Mouse (Mus musculus) forebrain, embryonic 11.5 days (tissue): ENCODE results near the gene Acad8. TPM values are rescaled to one million over a fixed set of nuclear protein-coding genes. Genes with fewer than 3 reads are reported as not detected.

Experiments
- ATAC-seq: fragments of 200-750 bp; cut with Nextera tagmentation; replicated peaks from 2 replicates; pipeline ENCODE4 v1.8.0; 2017; ENCODE audit warnings: moderate TSS enrichment; ENCODE audit not compliant: low FRiP score
- DNase-seq: peaks from one replicate; pipeline ENCODE4 v3.0.0-alpha.2; 2017; ENCODE audit warnings: low spot score
- H3K27ac ChIP-seq: fragments of 300-500 bp; sonication (generic); 2 replicates; pipeline ENCODE4 v1.5.1; 2014; ENCODE audit warnings: low read depth, low read length
- H3K27me3 ChIP-seq: fragments of 300-500 bp; sonication (generic); 2 replicates; pipeline ENCODE4 v1.6.1; 2014; ENCODE audit warnings: mild to moderate bottlenecking, low read length, mixed read lengths; ENCODE audit not compliant: control insufficient read depth, insufficient read depth
- H3K36me3 ChIP-seq: fragments of 300-500 bp; sonication (generic); 2 replicates; pipeline ENCODE4 v1.6.1; 2014; ENCODE audit warnings: mild to moderate bottlenecking, low read length, moderate library complexity, mixed read lengths; ENCODE audit not compliant: control insufficient read depth, insufficient read depth
- H3K4me1 ChIP-seq: fragments of 300-500 bp; sonication (generic); replicated peaks from 2 replicates; pipeline ENCODE4 v1.6.1; 2014; ENCODE audit warnings: low read length, mixed read lengths; ENCODE audit not compliant: control insufficient read depth, insufficient read depth
- H3K4me2 ChIP-seq: fragments of 300-500 bp; sonication (generic); 2 replicates; pipeline ENCODE4 v1.6.1; 2014; ENCODE audit warnings: low read depth, mild to moderate bottlenecking, low read length, moderate library complexity, mixed read lengths; ENCODE audit not compliant: severe bottlenecking
- H3K4me3 ChIP-seq: fragments of 300-500 bp; sonication (generic); 2 replicates; pipeline ENCODE4 v1.5.1; 2014; ENCODE audit warnings: low read depth, low read length
- H3K9ac ChIP-seq: fragments of 300-500 bp; sonication (generic); 2 replicates; pipeline ENCODE4 v1.6.1; 2014; ENCODE audit warnings: low read length
- H3K9me3 ChIP-seq: fragments of 300-500 bp; sonication (generic); 2 replicates; pipeline ENCODE4 v1.6.1; 2016; ENCODE audit warnings: low read length, mixed read lengths; ENCODE audit not compliant: control insufficient read depth
- WGBS: fragments of 180-500 bp; shearing (Covaris S2); extraction: QIAGEN DNeasy Blood & Tissue Kit; methylation state at CpG from one replicate; pipeline ENCODE4 v1.1.7; 2014; 5-methylcytosine and 5-hydroxymethylcytosine counted together
- polyA plus RNA-seq: library from polyadenylated mRNA; unstranded; fragments of >200 nt; fragmentation: Nextera tagmentation; extraction: Ambion mirVana; gene quantifications from 2 replicates; pipeline ENCODE4 v1.2.1, GENCODE M21; 2014

The Acad8 gene
- 38.2 and 43.6 TPM in 2 replicates for polyA plus RNA-seq

DNA sequence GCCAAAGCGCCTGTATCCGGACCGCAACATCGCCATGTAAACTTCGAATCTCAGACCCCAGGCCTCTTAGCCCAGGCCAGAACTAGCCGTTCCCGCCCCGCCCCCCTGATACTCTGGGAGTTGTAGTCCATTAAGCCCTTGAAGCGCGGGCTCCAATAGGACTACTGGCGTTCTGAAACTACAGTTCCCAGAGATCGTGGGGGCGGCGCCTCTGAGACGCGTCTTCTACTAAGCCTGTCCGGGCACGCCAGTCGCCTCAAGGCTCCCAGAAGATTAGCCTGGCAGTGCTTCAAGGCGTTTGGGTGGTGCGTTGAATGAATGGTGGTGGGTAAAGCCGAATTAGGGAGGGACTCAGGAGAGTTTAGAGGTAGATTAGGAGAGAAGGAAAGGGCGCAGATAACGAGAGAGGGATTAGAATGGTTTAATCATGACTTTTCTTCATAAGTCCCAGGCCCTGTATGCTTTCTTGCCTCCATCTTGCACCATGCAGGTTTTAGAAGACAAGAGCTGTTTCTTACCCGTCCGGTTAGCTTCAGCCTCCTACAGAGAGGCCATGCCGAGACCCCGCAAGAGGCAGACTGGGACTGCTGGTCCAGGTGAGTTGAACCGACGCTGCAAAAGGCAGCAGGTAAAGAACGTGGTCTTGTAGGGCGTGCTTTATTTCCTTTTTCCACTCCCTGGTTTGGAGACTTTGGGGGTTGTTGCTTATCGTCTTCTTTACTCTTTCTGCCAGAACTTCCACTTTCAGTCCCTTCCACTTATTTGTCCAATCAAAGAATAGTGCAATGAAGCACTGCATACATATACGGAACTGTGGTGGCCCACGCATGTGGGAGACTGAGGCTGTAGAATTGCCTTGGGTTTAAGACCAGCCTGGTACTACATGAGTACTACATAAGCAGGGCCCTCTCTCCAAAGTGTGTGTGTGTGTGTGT lies at the start of gene Acad8, which contains the start of gene Thyn1:
Gene Acad8, minus strand, starts transcription at position 106 of the 935 bp plus-strand sequence.
Gene Thyn1, plus strand, starts transcription at position 250 of the 935 bp plus-strand sequence.
- no peaks in the 10 kb centered on the region for H3K27me3 ChIP-seq
- ATAC-seq: peak; percentile 100
- no peaks in the 10 kb centered on the region for H3K36me3 ChIP-seq
- peak; percentile 97 for DNase-seq
- no peaks in the 10 kb centered on the region for H3K9me3 ChIP-seq
- 2% methylated on average over 35 of the region's 35 CpGs for WGBS
- no peak within 1 kb of the TSS for H3K27ac ChIP-seq
- H3K4me3 ChIP-seq: peak within 1 kb of the TSS; percentile 66
- H3K4me1 ChIP-seq: peaks cover 5% of the 10 kb centered on the region; the same call in 1 of the 2 replicates
- H3K4me2 ChIP-seq: peak within 1 kb of the TSS; percentile 62
- H3K9ac ChIP-seq: peak within 1 kb of the TSS; percentile 86

DNA sequence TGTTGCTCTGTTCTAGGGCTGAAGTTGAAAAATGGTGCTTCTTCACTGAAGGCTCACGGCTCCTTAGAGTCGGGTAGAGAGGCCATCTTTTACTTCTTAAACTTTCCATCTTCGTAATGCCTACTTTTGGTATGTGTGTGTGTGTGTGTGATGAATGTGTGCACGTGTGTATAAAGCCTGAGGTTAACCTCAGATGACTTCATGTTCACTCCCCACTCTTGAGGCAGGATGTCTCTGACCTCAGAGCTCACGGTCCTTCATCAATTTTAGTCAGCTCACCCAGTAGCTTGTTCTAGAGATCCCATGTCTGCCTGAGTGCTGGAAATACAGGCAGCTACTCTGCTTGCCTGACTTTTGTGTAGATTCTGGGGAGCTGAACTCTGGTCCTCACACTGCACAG lies 44.5 kb upstream of the Acad8 start:
- Histone ChIP-seq H3K4me3 (no peak overlapping the region), H3K27me3 (no peaks in the 10 kb centered on the region), H3K27ac (no peak overlapping the region), H3K9ac (no peak overlapping the region), H3K4me1 (no peaks in the 10 kb centered on the region), H3K9me3 (no peaks in the 10 kb centered on the region), H3K4me2 (no peak overlapping the region), H3K36me3 (peaks cover 5% of the 10 kb centered on the region)
- 92% methylated on average over 5 of the region's 5 CpGs for WGBS
- ATAC-seq (no peak), DNase-seq (no peak)

DNA sequence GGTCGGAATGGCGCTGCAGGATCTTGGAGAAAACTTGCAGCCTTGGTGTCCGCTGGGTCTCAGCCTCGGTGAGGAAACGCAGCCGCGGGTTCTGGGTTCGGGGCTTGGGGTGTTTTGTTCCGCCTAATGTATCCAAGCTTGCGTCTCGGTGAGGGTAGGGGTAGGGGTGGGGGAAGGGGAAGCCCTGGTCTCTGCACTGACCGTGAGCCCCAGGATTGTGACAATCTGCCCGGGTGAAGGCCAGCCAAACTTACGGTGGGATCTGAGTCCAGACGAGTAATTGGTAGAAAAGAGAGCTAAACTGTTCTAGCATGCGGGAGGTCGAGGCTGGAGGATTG lies 31.4 kb upstream of the Acad8 start:
- no peaks in the 10 kb centered on the region for H3K36me3 ChIP-seq
- no peak overlapping the region; the same call in 1 of the 2 replicates for H3K27ac ChIP-seq
- no peaks in the 10 kb centered on the region for H3K27me3 ChIP-seq
- H3K4me2 ChIP-seq: peak overlapping the region; percentile 65
- peaks cover 2% of the 10 kb centered on the region; the same call in 1 of the 2 replicates for H3K4me1 ChIP-seq
- no peaks in the 10 kb centered on the region for H3K9me3 ChIP-seq
- WGBS: 0% methylated on average over 17 of the region's 17 CpGs
- ATAC-seq: peak; percentile 47
- H3K4me3 ChIP-seq: peak overlapping the region; percentile 93
- peak overlapping the region; percentile 93 for H3K9ac ChIP-seq
- no peak for DNase-seq

DNA sequence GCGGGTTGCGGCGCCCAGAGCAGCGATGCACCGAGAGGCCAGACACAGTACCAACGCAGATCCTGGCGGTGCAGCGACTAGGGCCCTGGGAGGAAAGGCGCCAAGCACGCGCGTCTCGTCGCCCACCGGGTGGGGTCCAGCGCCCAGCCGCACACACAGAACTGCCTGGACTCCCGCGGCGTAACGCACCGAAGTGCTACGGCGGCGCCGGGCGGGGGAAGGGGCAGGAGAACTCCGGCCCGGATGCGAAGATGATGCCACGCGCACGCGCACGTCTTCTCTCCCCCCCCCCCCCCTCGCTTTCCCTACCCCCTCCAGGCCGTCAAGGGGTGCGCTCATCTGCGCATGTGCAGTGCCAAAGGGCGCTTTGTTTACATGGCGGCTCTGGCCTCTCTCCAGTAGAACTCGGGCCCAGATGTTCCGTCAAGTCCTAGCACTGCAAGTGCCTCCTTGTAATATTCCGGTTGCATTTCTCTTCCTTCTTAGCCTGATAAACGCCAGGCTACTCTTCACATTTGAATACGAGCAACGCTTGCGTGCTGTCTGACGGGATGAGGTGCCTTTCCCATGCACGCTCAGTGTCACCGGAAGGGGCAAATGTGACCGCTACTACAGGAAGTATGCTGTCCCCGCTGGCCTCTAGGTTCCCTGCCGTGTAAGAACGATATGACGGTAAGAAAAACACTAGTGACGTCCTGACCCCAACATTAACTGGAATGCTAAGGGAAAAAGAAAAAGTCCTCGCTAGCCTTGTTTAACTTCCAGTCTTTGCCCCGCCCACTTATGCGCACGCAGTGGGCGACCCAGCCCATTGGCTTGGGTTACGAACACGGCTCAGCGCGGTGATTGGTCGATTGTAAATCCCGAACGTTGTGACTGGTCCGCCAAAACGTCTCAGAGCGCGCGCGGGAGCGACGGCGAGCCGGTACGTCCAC lies 30.7 kb upstream of the Acad8 start, which contains the start of the genes Vps26b and Ncapd3:
Gene Vps26b, minus strand, starts transcription at position 238 of the 935 bp plus-strand sequence.
Gene Ncapd3, plus strand, starts transcription at position 348 of the 935 bp plus-strand sequence.
- DNase-seq (peak; percentile 98), ATAC-seq (peak; percentile 94)
- WGBS: under 1% methylated on average over 77 of the region's 80 CpGs
- no peaks in the 10 kb centered on the region for H3K9me3 ChIP-seq
- peaks cover 2% of the 10 kb centered on the region; the same call in 1 of the 2 replicates for H3K4me1 ChIP-seq
- H3K27ac ChIP-seq: peak within 1 kb of the TSS; percentile 76
- H3K4me3 ChIP-seq: peak within 1 kb of the TSS; percentile 93
- H3K4me2 ChIP-seq: peak within 1 kb of the TSS; percentile 71
- H3K27me3 ChIP-seq: no peaks in the 10 kb centered on the region
- no peaks in the 10 kb centered on the region for H3K36me3 ChIP-seq
- H3K9ac ChIP-seq: peak within 1 kb of the TSS; percentile 93

DNA sequence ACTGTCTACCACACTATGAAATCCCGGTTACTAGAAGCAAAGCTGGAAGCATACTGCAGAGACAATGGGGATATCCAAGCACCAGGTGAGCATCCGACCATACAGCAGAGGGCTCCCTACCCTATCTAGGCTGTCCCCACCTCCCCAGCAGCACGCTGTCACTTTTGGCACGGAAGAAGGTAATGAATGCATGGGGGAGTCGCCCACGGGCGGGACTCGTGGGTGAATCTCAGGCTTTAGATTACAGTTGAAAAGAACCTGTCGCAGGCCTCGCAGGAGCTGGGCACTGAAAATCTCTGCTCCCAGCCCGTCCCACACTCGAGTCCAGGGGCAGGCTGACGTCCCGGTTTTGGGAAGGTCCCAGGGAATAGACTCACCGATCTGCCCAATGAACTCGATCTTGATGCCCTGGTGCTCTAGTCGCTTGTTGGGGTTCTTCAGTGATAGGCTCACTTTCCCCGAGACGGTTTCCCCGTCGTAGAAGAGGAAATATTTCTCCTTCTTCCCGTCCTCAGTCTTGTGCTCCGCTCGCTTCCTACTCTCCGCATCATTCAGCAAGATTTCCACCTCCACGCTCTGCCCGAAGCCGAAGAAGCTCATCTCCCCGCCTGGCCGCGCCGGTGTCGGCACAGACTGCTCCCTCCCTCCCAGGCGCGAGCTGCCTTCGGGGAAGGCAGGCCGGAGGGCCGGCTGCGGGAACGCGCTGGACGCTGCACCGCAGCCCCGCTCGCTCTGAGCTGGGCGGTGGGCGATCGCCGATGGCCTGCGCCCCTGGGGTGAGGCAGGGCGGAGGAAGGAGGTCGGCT lies 29.9 kb upstream of the Acad8 start:
- Histone ChIP-seq H3K27me3 (no peaks in the 10 kb centered on the region), H3K27ac (peak overlapping the region; percentile 76), H3K4me3 (peak overlapping the region; percentile 93), H3K9me3 (no peaks in the 10 kb centered on the region), H3K4me2 (peak overlapping the region; percentile 71), H3K9ac (peak overlapping the region; percentile 93), H3K36me3 (no peaks in the 10 kb centered on the region), H3K4me1 (peaks cover 2% of the 10 kb centered on the region; the same call in 1 of the 2 replicates)
- DNase-seq: peak; percentile 68
- WGBS: under 1% methylated on average over 52 of the region's 52 CpGs
- 0 out of 2 replicates have a peak, but pooled peaks have one; percentile 15 for ATAC-seq

DNA sequence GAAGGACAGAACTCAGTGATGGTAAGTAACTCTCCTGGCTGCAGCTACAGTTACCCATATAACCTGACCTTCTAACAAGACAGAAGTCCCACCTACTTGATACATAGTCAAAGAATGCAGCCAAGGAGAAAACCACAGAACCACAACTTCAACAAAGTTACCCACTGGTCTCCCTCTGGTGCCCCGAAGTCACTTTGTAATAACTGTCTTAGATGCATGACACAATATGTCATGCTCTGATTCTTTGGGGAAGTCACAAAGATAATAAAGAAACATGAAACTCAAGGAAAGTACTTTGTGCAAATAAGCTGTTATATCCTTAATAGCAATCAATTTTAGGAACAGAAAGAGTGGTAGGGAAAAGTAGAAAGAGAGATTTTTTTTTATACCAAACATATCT lies 27.3 kb upstream of the Acad8 start:
- Histone ChIP-seq H3K36me3 (no peaks in the 10 kb centered on the region; the same call in 1 of the 2 replicates), H3K27me3 (no peaks in the 10 kb centered on the region), H3K27ac (no peak overlapping the region), H3K4me3 (no peak overlapping the region), H3K9me3 (no peaks in the 10 kb centered on the region), H3K4me2 (no peak overlapping the region), H3K4me1 (peaks cover 1% of the 10 kb centered on the region; the same call in 1 of the 2 replicates), H3K9ac (no peak overlapping the region)
- WGBS: 97% methylated on average over 1 of the region's 1 CpGs
- ATAC-seq (no peak), DNase-seq (no peak)

GRCm38 (mm10) chr9:27023681-27024080 lies 24.3 kb upstream of the Acad8 start:
- Histone ChIP-seq H3K36me3 (no peaks in the 10 kb centered on the region; the same call in 1 of the 2 replicates), H3K9ac (no peak overlapping the region), H3K4me3 (no peak overlapping the region), H3K9me3 (no peaks in the 10 kb centered on the region), H3K4me1 (no peaks in the 10 kb centered on the region; the same call in 1 of the 2 replicates), H3K27ac (no peak overlapping the region), H3K27me3 (no peaks in the 10 kb centered on the region), H3K4me2 (no peak overlapping the region)
- no peak for ATAC-seq
- 93% methylated on average over 4 of the region's 4 CpGs for WGBS
- DNase-seq: no peak
